Mouse (Mus musculus) ES-E14 (cell line): Measurements from ENCODE around the gene Hs2st1.

Experiments used
- CHD2 ChIP-seq: IDR thresholded peaks from 2 replicates; pipeline ENCODE4 v1.6.1; 2014; ENCODE audit warnings: mild to moderate bottlenecking, low read depth, low read length, inconsistent platforms
- HCFC1 ChIP-seq: IDR thresholded peaks from 2 replicates; pipeline ENCODE4 v1.6.1; 2012; ENCODE audit warnings: low read length, inconsistent platforms, borderline replicate concordance; ENCODE audit not compliant: insufficient read depth
- MAFK ChIP-seq: IDR thresholded peaks from 2 replicates; pipeline ENCODE4 v1.6.1; 2014; ENCODE audit warnings: mild to moderate bottlenecking, low read depth, low read length, inconsistent platforms; ENCODE audit not compliant: insufficient read depth
- ZC3H11A ChIP-seq: IDR thresholded peaks from 2 replicates; pipeline ENCODE4 v1.6.1; 2012; ENCODE audit warnings: low read depth, mild to moderate bottlenecking, inconsistent platforms, low read length, borderline replicate concordance
- ZNF384 ChIP-seq: IDR thresholded peaks from 2 replicates; pipeline ENCODE4 v1.6.1; 2012; ENCODE audit warnings: low read depth, low read length, inconsistent platforms

GRCm38 (mm10) chr3:144400374-144400773, 169.6 kb downstream of the Hs2st1 start:
- TF ChIP-seq ZNF384: no peak
- TF ChIP-seq HCFC1: no peak
- no peak for TF ChIP-seq MAFK
- no peak for TF ChIP-seq CHD2
- no peak for TF ChIP-seq ZC3H11A
